Mouse (Mus musculus) G1E (cell line): ENCODE measurements around the gene Traf7.

Experiments
- CTCF ChIP-seq: IDR thresholded peaks from 2 replicates; pipeline ENCODE4 v1.5.1; 2012; ENCODE audit warnings: low read depth, low read length, inconsistent platforms, mixed read lengths
- GATA1 ChIP-seq: IDR thresholded peaks from 2 replicates; pipeline ENCODE4 v1.6.1; 2012; ENCODE audit warnings: borderline replicate concordance, low read length, inconsistent platforms, mixed read lengths
- POLR2AphosphoS5 ChIP-seq: IDR thresholded peaks from 2 replicates; pipeline ENCODE4 v1.6.1; 2012; ENCODE audit warnings: low read depth, low read length, inconsistent platforms; ENCODE audit not compliant: insufficient replicate concordance
- TAL1 ChIP-seq: conservative IDR thresholded peaks from 2 replicates; pipeline ENCODE4 v1.6.1; 2012; ENCODE audit warnings: low read depth, low read length, inconsistent platforms, mixed read lengths

GRCm38 (mm10) chr17:24546234-24546633 is 18.5 kb upstream of the Traf7 start:
- TF ChIP-seq CTCF, result no peak
- no peak for TF ChIP-seq GATA1
- no peak for TF ChIP-seq TAL1
- TF ChIP-seq POLR2AphosphoS5, result no peak
